Comparison of ENCODE assay signal across 24 mouse cellular contexts in the genomic region with DNA sequence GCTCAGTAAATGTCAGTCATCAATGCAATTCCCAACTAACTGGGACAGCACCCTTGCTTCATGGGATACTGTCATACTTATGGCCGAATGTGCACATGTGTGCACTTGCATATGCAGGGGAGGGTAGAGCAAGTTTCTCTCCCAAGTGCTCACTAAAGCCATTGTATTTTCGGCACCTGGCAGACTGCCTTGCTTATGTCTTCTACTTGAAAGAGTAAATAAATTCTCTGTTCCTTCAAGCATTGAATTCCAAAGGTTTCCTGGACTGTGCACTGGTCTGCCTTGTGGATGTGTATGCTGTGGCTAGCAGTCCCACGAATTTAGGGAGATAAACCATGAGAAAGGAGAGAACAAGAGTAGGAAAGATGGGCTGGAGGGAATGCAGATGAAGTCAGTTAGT. TPM values are rescaled to one million over a fixed set of nuclear protein-coding genes. Genes with fewer than 3 reads are reported as not detected.
DNase-seq lines count a peak whose midpoint lies in the region; ATAC-seq and TF ChIP-seq lines count a peak whose summit lies in the region.
"Had no signal": no experiment of that assay in that cellular context is flagged by ENCODE, and none has a peak within 500 bp of the region (broad histone marks: within the 10 kb centered on the region; RNA-seq: fewer than 3 reads in every experiment).

No protein-coding gene starts in this region.

- no peak for TF ChIP-seq CTCF in lung, adult 2 months (IDR thresholded peaks at IDR 0.05; ENCODE audit: insufficient read depth, low read length)

- no peak overlapping the region for H3K27ac ChIP-seq in kidney, embryonic 15.5 days
- H3K27ac ChIP-seq in liver, embryonic 15.5 days (replicated peaks) = peak overlapping the region; percentile 48
- H3K27ac ChIP-seq in forebrain, embryonic 13.5 days = no peak overlapping the region
- H3K27ac ChIP-seq: embryonic facial prominence, embryonic 12.5 days; forebrain, embryonic 10.5 days; gastrocnemius, adult 2 months; heart, adult 2 months; hindbrain, embryonic 14.5 days had no signal

- TF ChIP-seq POLR2A in lung, adult 2 months (IDR thresholded peaks at IDR 0.05; ENCODE audit: borderline replicate concordance, extremely low read depth, low read depth, low read length) = no peak

- 61% methylated on average over 3 of the region's 3 CpGs for WGBS in kidney, embryonic 15.5 days
- 27% methylated on average over 3 of the region's 3 CpGs for WGBS in lung, adult 2 months
- WGBS in liver, embryonic 15.5 days (ENCODE audit: insufficient replicate concordance) = 62% methylated on average over 3 of the region's 3 CpGs
- 82% methylated on average over 3 of the region's 3 CpGs for WGBS in forebrain, embryonic 13.5 days

- H3K4me2 ChIP-seq in kidney, embryonic 15.5 days = no peak overlapping the region
- H3K4me2 ChIP-seq in liver, embryonic 15.5 days = no peak overlapping the region
- H3K4me2 ChIP-seq in forebrain, embryonic 13.5 days = no peak overlapping the region
- H3K4me2 ChIP-seq: embryonic facial prominence, embryonic 12.5 days; heart, embryonic 12.5 days; hindbrain, embryonic 14.5 days had no signal

- H3K27me3 ChIP-seq in kidney, embryonic 15.5 days = no peaks in the 10 kb centered on the region
- peaks cover 17% of the 10 kb centered on the region; the same call in 1 of the 2 replicates for H3K27me3 ChIP-seq in liver, embryonic 15.5 days
- H3K27me3 ChIP-seq in forebrain, embryonic 13.5 days = no peaks in the 10 kb centered on the region
- H3K27me3 ChIP-seq: heart, embryonic 12.5 days had no signal

- H3K36me3 ChIP-seq in kidney, embryonic 15.5 days = no peaks in the 10 kb centered on the region
- H3K36me3 ChIP-seq in liver, embryonic 15.5 days (replicated peaks) = no peaks in the 10 kb centered on the region
- H3K36me3 ChIP-seq in forebrain, embryonic 13.5 days (ENCODE audit: poor library complexity, severe bottlenecking) = no peaks in the 10 kb centered on the region
- H3K36me3 ChIP-seq: embryonic facial prominence, embryonic 12.5 days; forebrain, embryonic 10.5 days; heart, embryonic 12.5 days had no signal

- H3K4me1 ChIP-seq in kidney, embryonic 15.5 days = peaks cover 12% of the 10 kb centered on the region; the same call in 1 of the 2 replicates
- H3K4me1 ChIP-seq in lung, adult 2 months (ENCODE audit: control insufficient read depth, insufficient read depth, low read length) = peaks cover 12% of the 10 kb centered on the region
- peaks cover 64% of the 10 kb centered on the region for H3K4me1 ChIP-seq in liver, embryonic 15.5 days (replicated peaks)
- H3K4me1 ChIP-seq in forebrain, embryonic 13.5 days = no peaks in the 10 kb centered on the region
- H3K4me1 ChIP-seq: embryonic facial prominence, embryonic 12.5 days had no signal

- H3K4me3 ChIP-seq in kidney, embryonic 15.5 days (replicated peaks) = no peak overlapping the region
- no peak overlapping the region for H3K4me3 ChIP-seq in lung, adult 2 months (replicated peaks; ENCODE audit: extremely low read depth, low read depth, low read length)
- no peak overlapping the region for H3K4me3 ChIP-seq in liver, embryonic 15.5 days (replicated peaks)
- no peak overlapping the region for H3K4me3 ChIP-seq in forebrain, embryonic 13.5 days
- H3K4me3 ChIP-seq: embryonic facial prominence, embryonic 12.5 days; forebrain, embryonic 10.5 days; gastrocnemius, adult 2 months; heart, adult 2 months; heart, embryonic 12.5 days had no signal

- peak; percentile 40 for DNase-seq in kidney, adult 9 months
- peak; percentile 77 for DNase-seq in lung, postnatal 10 days
- DNase-seq in lung, adult 2 months = no peak
- peak; percentile 82 for DNase-seq in lung, postnatal 36 days
- DNase-seq in heart, postnatal 4 days = no peak
- DNase-seq: adrenal gland, postnatal 14 days; cerebellum, adult 11 months; cerebellum, adult 9-10 months; embryo, embryonic 11 days; gastrocnemius, adult 2 months; gastrocnemius, postnatal 36 days; heart, adult 2 months; spleen, adult 18-20 months; thymus, postnatal 14 days had no signal

- no peak for ATAC-seq in kidney, embryonic 15.5 days (replicated peaks; ENCODE audit: low FRiP score)
- ATAC-seq in liver, embryonic 15.5 days (ENCODE audit: insufficient read depth) = no peak
- ATAC-seq in forebrain, embryonic 13.5 days = no peak
- ATAC-seq: forebrain, embryonic 16.5 days; intestine, postnatal 0 days; midbrain, embryonic 16.5 days had no signal

- no peak overlapping the region for H3K9ac ChIP-seq in kidney, embryonic 15.5 days
- no peak overlapping the region for H3K9ac ChIP-seq in liver, embryonic 15.5 days
- H3K9ac ChIP-seq in forebrain, embryonic 13.5 days = no peak overlapping the region
- H3K9ac ChIP-seq: embryonic facial prominence, embryonic 12.5 days; heart, embryonic 12.5 days; hindbrain, embryonic 14.5 days had no signal

- H3K9me3 ChIP-seq in kidney, embryonic 15.5 days (replicated peaks) = 0 out of 2 replicates have a peak, but pooled peaks cover 5% of the 10 kb centered on the region
- no peaks in the 10 kb centered on the region for H3K9me3 ChIP-seq in liver, embryonic 15.5 days (replicated peaks)
- peaks cover 7% of the 10 kb centered on the region; the same call in 1 of the 2 replicates for H3K9me3 ChIP-seq in forebrain, embryonic 13.5 days (replicated peaks)
- H3K9me3 ChIP-seq: embryonic facial prominence, embryonic 12.5 days had no signal

RNA-seq across cellular contexts. Expression of a gene that starts 52.5 kb away (rescaled TPM):
- polyA plus RNA-seq in kidney, embryonic 15.5 days (2015; fragmentation: Nextera tagmentation; extraction: Ambion mirVana) = 28.6 and 30.8 TPM in 2 replicates
- polyA plus RNA-seq in lung, adult 2 months (2012; rRNA removed) = 54.8 and 56.1 TPM in 2 replicates
- polyA plus RNA-seq in liver, embryonic 15.5 days (2015; fragmentation: Nextera tagmentation; extraction: Ambion mirVana) = 18.0 and 23.4 TPM in 2 replicates
- total RNA-seq in heart, postnatal 4 days (2021) = 10 to 100 TPM; 73.4 to 75.5 TPM
- 33.7 and 35.0 TPM in 2 replicates for polyA plus RNA-seq in forebrain, embryonic 13.5 days (2015; fragmentation: Nextera tagmentation; extraction: Ambion mirVana)

RNA-seq across cellular contexts. Expression of a gene that starts 53.3 kb away (rescaled TPM):
- 5.3 and 6.4 TPM in 2 replicates for polyA plus RNA-seq in kidney, embryonic 15.5 days (2015; fragmentation: Nextera tagmentation; extraction: Ambion mirVana)
- 7.3 and 9.1 TPM in 2 replicates for polyA plus RNA-seq in lung, adult 2 months (2012; rRNA removed)
- 9.0 and 10.4 TPM in 2 replicates for polyA plus RNA-seq in liver, embryonic 15.5 days (2015; fragmentation: Nextera tagmentation; extraction: Ambion mirVana)
- total RNA-seq in heart, postnatal 4 days (2021) = 1 to 10 TPM in 1 of 2 experiments, under 1 TPM in 1; 0.72 to 1.2 TPM
- polyA plus RNA-seq in forebrain, embryonic 13.5 days (2015; fragmentation: Nextera tagmentation; extraction: Ambion mirVana) = 0.76 and 1.1 TPM in 2 replicates

Comparison
In these comparisons a context has a peak if more than half of its experiments do, and no peak if none do; other contexts are left out.
1. DNase-seq: peak in kidney, adult 9 months (single experiment), lung, postnatal 10 days (single experiment) and lung, postnatal 36 days (single experiment); none in lung, adult 2 months (single experiment) and heart, postnatal 4 days (single experiment).